In the genomic region with DNA sequence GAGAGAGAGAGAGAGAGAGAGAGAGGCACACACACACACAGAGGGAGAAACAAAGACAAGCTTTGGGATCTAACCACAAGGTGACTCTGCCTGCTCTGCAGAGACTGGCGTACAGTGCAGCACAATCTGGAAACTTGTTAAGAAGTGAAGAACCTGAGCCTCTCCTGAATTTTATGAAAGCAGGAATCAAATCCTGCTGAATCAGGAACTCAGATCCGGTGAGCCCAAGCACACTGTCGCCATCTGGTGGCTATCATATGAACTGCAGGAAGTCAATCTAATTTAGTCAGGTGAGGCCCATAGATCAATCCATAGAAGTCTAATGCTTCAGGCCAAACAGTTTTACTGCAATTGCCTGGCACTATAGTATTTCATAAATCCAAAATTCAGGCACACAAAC, we compare ENCODE assay signal across 8 mouse cellular contexts. TPM values are rescaled to one million over a fixed set of nuclear protein-coding genes. Genes with fewer than 3 reads are reported as not detected.
DNase-seq lines count a peak whose midpoint lies in the region; ATAC-seq and TF ChIP-seq lines count a peak whose summit lies in the region.

No protein-coding gene starts in this region.

- DNase-seq in cerebellum, adult 8-10 months: peak; percentile 10
- DNase-seq in cerebellum, adult 11-12 months: no peak
- peak; percentile 60 for DNase-seq in urinary bladder, postnatal 14 days (ENCODE audit: low spot score)
- no peak for DNase-seq in urinary bladder, postnatal 10 days (ENCODE audit: low spot score)
- peak; percentile 48 for DNase-seq in embryo, embryonic 11 days
- peak; percentile 67 for DNase-seq in kidney, postnatal 0 days (ENCODE audit: low spot score)
- peak; percentile 68 for DNase-seq in lung, postnatal 0 days (ENCODE audit: low spot score)
- peak; percentile 12 for DNase-seq in skeletal muscle tissue, adult 2 months (ENCODE audit: low read depth, low spot score)

- H3K36me3 ChIP-seq in kidney, postnatal 0 days (ENCODE audit: insufficient read depth, low read length): no peaks in the 10 kb centered on the region
- H3K36me3 ChIP-seq in lung, postnatal 0 days (ENCODE audit: insufficient read depth, low read length): no peaks in the 10 kb centered on the region

- no peak overlapping the region for H3K4me2 ChIP-seq in kidney, postnatal 0 days (ENCODE audit: low read length)
- H3K4me2 ChIP-seq in lung, postnatal 0 days (replicated peaks; ENCODE audit: low read depth, low read length): no peak overlapping the region

- no peak for ATAC-seq in kidney, postnatal 0 days (replicated peaks; ENCODE audit: low FRiP score, low read depth)
- ATAC-seq in lung, postnatal 0 days: no peak

- H3K9ac ChIP-seq in kidney, postnatal 0 days (ENCODE audit: low read depth, low read length): no peak overlapping the region
- H3K9ac ChIP-seq in lung, postnatal 0 days (replicated peaks; ENCODE audit: low read depth): no peak overlapping the region

- H3K27me3 ChIP-seq in kidney, postnatal 0 days (ENCODE audit: insufficient read depth, low read length): no peaks in the 10 kb centered on the region
- no peaks in the 10 kb centered on the region for H3K27me3 ChIP-seq in lung, postnatal 0 days (replicated peaks; ENCODE audit: insufficient read depth, low read length)

- peak; percentile 96 for TF ChIP-seq CTCF in kidney, postnatal 0 days (IDR thresholded peaks at IDR 0.05; ENCODE audit: low read depth)
- peak; percentile 91 for TF ChIP-seq CTCF in lung, postnatal 0 days (IDR thresholded peaks at IDR 0.05)

- 31% methylated on average over 3 of the region's 3 CpGs for WGBS in kidney, postnatal 0 days
- WGBS in lung, postnatal 0 days: 28% methylated on average over 3 of the region's 3 CpGs

- H3K4me3 ChIP-seq in kidney, postnatal 0 days (replicated peaks; ENCODE audit: low read depth, low read length): no peak overlapping the region
- no peak overlapping the region for H3K4me3 ChIP-seq in lung, postnatal 0 days (ENCODE audit: low read depth, low read length)

- no peak for TF ChIP-seq EP300 in lung, postnatal 0 days (IDR thresholded peaks at IDR 0.05)

- no peaks in the 10 kb centered on the region for H3K9me3 ChIP-seq in kidney, postnatal 0 days (replicated peaks; ENCODE audit: low read length)
- no peaks in the 10 kb centered on the region for H3K9me3 ChIP-seq in lung, postnatal 0 days (ENCODE audit: low read length)

- H3K27ac ChIP-seq in kidney, postnatal 0 days: no peak overlapping the region
- H3K27ac ChIP-seq in lung, postnatal 0 days (ENCODE audit: low read length): no peak overlapping the region

- H3K4me1 ChIP-seq in kidney, postnatal 0 days (replicated peaks; ENCODE audit: insufficient read depth, low read length): no peaks in the 10 kb centered on the region
- H3K4me1 ChIP-seq in lung, postnatal 0 days (ENCODE audit: insufficient read depth, low read depth, low read length): no peaks in the 10 kb centered on the region

RNA-seq across cellular contexts. Expression of gene Clca1, which starts 5.8 kb away (rescaled TPM):
- not detected in 2 replicates for polyA plus RNA-seq in kidney, postnatal 0 days (2015; fragmentation: Nextera tagmentation; extraction: Ambion mirVana)
- not detected in 2 replicates for polyA plus RNA-seq in lung, postnatal 0 days (2015; fragmentation: Nextera tagmentation; extraction: Ambion mirVana)

RNA-seq across cellular contexts. Expression of gene Clca4a, which starts 51.9 kb away (rescaled TPM):
- 0.08 TPM in 1 of 2 replicates, not detected in the other for polyA plus RNA-seq in kidney, postnatal 0 days (2015; fragmentation: Nextera tagmentation; extraction: Ambion mirVana)
- not detected in 2 replicates for polyA plus RNA-seq in lung, postnatal 0 days (2015; fragmentation: Nextera tagmentation; extraction: Ambion mirVana)

Comparison
In these comparisons a context has a peak if more than half of its experiments do, and no peak if none do; other contexts are left out.
1. DNase-seq: peak in cerebellum, adult 8-10 months (single experiment), urinary bladder, postnatal 14 days (single experiment), embryo, embryonic 11 days (single experiment), kidney, postnatal 0 days (single experiment), lung, postnatal 0 days (single experiment) and skeletal muscle tissue, adult 2 months (single experiment); none in cerebellum, adult 11-12 months (single experiment) and urinary bladder, postnatal 10 days (single experiment).